Comparison of ENCODE assay signal across 14 mouse cellular contexts in the genomic region with DNA sequence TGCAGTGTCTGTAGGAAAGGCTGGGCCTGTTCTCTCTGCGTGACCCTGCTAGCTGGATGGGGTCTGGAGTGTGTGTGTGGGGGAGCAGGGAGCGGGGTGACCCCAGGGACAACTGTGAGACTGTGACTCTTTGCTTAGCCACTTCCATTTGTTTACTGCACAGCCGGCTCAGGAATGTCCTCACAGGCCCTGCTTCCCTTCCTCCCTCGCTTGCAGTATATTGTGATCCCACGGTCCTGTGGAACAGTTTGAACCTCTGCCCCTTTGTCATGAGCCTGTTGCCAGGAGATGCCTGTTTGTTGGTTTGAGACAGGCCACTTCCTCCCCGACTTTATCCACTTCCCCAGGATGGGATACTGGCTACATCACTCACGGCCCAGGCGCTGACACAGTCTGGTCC. TPM values are rescaled to one million over a fixed set of nuclear protein-coding genes. Genes with fewer than 3 reads are reported as not detected.
DNase-seq lines count a peak whose midpoint lies in the region; ATAC-seq and TF ChIP-seq lines count a peak whose summit lies in the region.
"Had no signal": no experiment of that assay in that cellular context is flagged by ENCODE, and none has a peak within 500 bp of the region (broad histone marks: within the 10 kb centered on the region; RNA-seq: fewer than 3 reads in every experiment).

No protein-coding gene starts in this region.

- peaks cover 1% of the 10 kb centered on the region; the same call in 1 of the 2 replicates for H3K4me1 ChIP-seq in heart, adult 2 months (ENCODE audit: control insufficient read depth, insufficient read depth, low read length)
- no peaks in the 10 kb centered on the region for H3K4me1 ChIP-seq in neural tube, embryonic 15.5 days
- H3K4me1 ChIP-seq: limb, embryonic 13.5 days; neural tube, embryonic 13.5 days had no signal

- no peaks in the 10 kb centered on the region for H3K79me2 ChIP-seq in heart, adult 2 months (replicated peaks; ENCODE audit: control insufficient read depth, insufficient read depth, low read length)

- no peak overlapping the region for H3K4me2 ChIP-seq in neural tube, embryonic 15.5 days
- H3K4me2 ChIP-seq: limb, embryonic 13.5 days; neural tube, embryonic 13.5 days had no signal

- DNase-seq in heart, adult 2 months = peak in 1 of 2 experiments; percentile 32
- no peak for DNase-seq in heart, postnatal 36 days
- peak; percentile 7 for DNase-seq in urinary bladder, postnatal 10 days (ENCODE audit: low spot score)
- no peak for DNase-seq in urinary bladder, postnatal 25 days (ENCODE audit: low spot score)
- DNase-seq in lung, adult 18-20 months = peak; percentile 55 to 77
- no peak for DNase-seq in spleen, adult 18-20 months
- no peak for DNase-seq in frontal cortex, postnatal 10 days (ENCODE audit: low spot score in 2 of 2)
- DNase-seq: adrenal gland, adult 8-10 months; gastrocnemius, postnatal 10 days; midbrain, embryonic 14.5 days; thymus, postnatal 14 days had no signal

- H3K9ac ChIP-seq in heart, adult 2 months (ENCODE audit: low read depth, low read length) = no peak overlapping the region
- H3K9ac ChIP-seq in neural tube, embryonic 15.5 days (replicated peaks) = no peak overlapping the region
- H3K9ac ChIP-seq: limb, embryonic 13.5 days; neural tube, embryonic 13.5 days had no signal

- H3K27me3 ChIP-seq in heart, adult 2 months (ENCODE audit: control insufficient read depth, insufficient read depth, low read length) = no peaks in the 10 kb centered on the region
- no peaks in the 10 kb centered on the region for H3K27me3 ChIP-seq in neural tube, embryonic 15.5 days (replicated peaks)
- H3K27me3 ChIP-seq: limb, embryonic 13.5 days; neural tube, embryonic 13.5 days had no signal

- H3K27ac ChIP-seq in heart, adult 2 months = 0 out of 2 replicates have a peak overlapping the region, but pooled peaks have one; percentile 20
- H3K27ac ChIP-seq in neural tube, embryonic 15.5 days (replicated peaks) = no peak overlapping the region
- H3K27ac ChIP-seq: limb, embryonic 13.5 days; neural tube, embryonic 13.5 days had no signal

- ATAC-seq in neural tube, embryonic 15.5 days (ENCODE audit: low FRiP score) = no peak

- no peaks in the 10 kb centered on the region for H3K36me3 ChIP-seq in heart, adult 2 months (ENCODE audit: control insufficient read depth, insufficient read depth, low read length)
- peaks cover 84% of the 10 kb centered on the region for H3K36me3 ChIP-seq in neural tube, embryonic 15.5 days

- intact Hi-C loops in heart, adult 2 months (cut with DNase I) = no loop called here
- intact Hi-C loops in heart, postnatal 36 days (cut with DNase I) = no loop called here

- no peak for TF ChIP-seq EP300 in heart, adult 2 months (IDR thresholded peaks at IDR 0.05; ENCODE audit: insufficient read depth, low read depth, low read length)

- H3K9me3 ChIP-seq in neural tube, embryonic 15.5 days (replicated peaks) = no peaks in the 10 kb centered on the region
- H3K9me3 ChIP-seq: limb, embryonic 13.5 days; neural tube, embryonic 13.5 days had no signal

- H3K4me3 ChIP-seq in heart, adult 2 months = no peak overlapping the region
- H3K4me3 ChIP-seq in neural tube, embryonic 15.5 days (replicated peaks) = no peak overlapping the region
- H3K4me3 ChIP-seq: limb, embryonic 13.5 days; neural tube, embryonic 13.5 days had no signal

- no peak for TF ChIP-seq POLR2A in heart, adult 2 months (IDR thresholded peaks at IDR 0.05; ENCODE audit: insufficient read depth, low read depth, low read length)

- WGBS in heart, adult 2 months = 55% methylated on average over 8 of the region's 8 CpGs
- WGBS in neural tube, embryonic 15.5 days = 86% methylated on average over 8 of the region's 8 CpGs

- TF ChIP-seq CTCF in heart, adult 2 months (IDR thresholded peaks at IDR 0.05) = no peak

RNA-seq across cellular contexts. Expression of a gene that starts 35.4 kb away (rescaled TPM):
- 10 to 100 TPM; 37.9 to 39.6 TPM for total RNA-seq in heart, adult 2 months (2021)
- polyA plus RNA-seq in heart, adult 2 months (2012; rRNA removed) = 17.4 and 17.9 TPM in 2 replicates
- total RNA-seq in heart, postnatal 36 days (2021) = 10 to 100 TPM; 42.7 to 43.1 TPM
- 25.1 and 25.2 TPM in 2 replicates for polyA plus RNA-seq in neural tube, embryonic 15.5 days (2015; fragmentation: Nextera tagmentation; extraction: Ambion mirVana)

Comparison
In these comparisons a context has a peak if more than half of its experiments do, and no peak if none do; other contexts are left out.
1. DNase-seq: peak in urinary bladder, postnatal 10 days (single experiment) and lung, adult 18-20 months (2 of 2); none in heart, postnatal 36 days (0 of 2), urinary bladder, postnatal 25 days (single experiment), spleen, adult 18-20 months (0 of 2) and frontal cortex, postnatal 10 days (0 of 2).